Mouse (Mus musculus) layer of hippocampus, postnatal 10 days (tissue): Measurements from ENCODE around the gene Vmn1r201. TPM values are rescaled to one million over a fixed set of nuclear protein-coding genes. Genes with fewer than 3 reads are reported as not detected.

Source experiments
- DNase-seq, 2 experiments: peaks; one replicate each; pipeline ENCODE4 v3.0.0; 2021; ENCODE audit warnings: low spot score in 2 of 2
- long read RNA-seq: library from polyadenylated mRNA; stranded (forward); transcript quantifications from one replicate; pipeline ENCODE4 v2.0.0, GENCODE M21; 2023
- total RNA-seq, 2 experiments: library from RNA; stranded (reverse); gene quantifications; 2 replicates each; pipeline ENCODE4 v1.2.3; 2021

The Vmn1r201 gene
- not detected for total RNA-seq
- long read RNA-seq = 0 reads

- DNase-seq = no peak
These were observed at the start of gene Vmn1r201 for GRCm38 (mm10) chr13:22471623-22472022. Gene Vmn1r201 (plus strand): TSS chr13:22471923.

- DNase-seq = no peak
These were observed 16.6 kb upstream of the Vmn1r201 start for GRCm38 (mm10) chr13:22455145-22455544.

- no peak for DNase-seq
These were observed 30.7 kb downstream of the Vmn1r201 start for GRCm38 (mm10) chr13:22502431-22502830.

- DNase-seq = no peak
These were observed 33.6 kb downstream of the Vmn1r201 start, which contains the start of gene Vmn1r202 for GRCm38 (mm10) chr13:22505281-22505680. Gene Vmn1r202 (minus strand): TSS chr13:22505381.

GRCm38 (mm10) chr13:22517814-22518213 is 46.1 kb downstream of the Vmn1r201 start, which contains the start of gene Vmn1r203:
Gene Vmn1r203 (plus strand): TSS chr13:22518114.
- DNase-seq = no peak

Other genes starting within 250 kb of the Vmn1r201 start
- gene Vmn1r193, start 248.8 kb upstream of the Vmn1r201 start, total RNA-seq = not detected
- gene Vmn1r194, start 227.7 kb upstream of the Vmn1r201 start, total RNA-seq = not detected
- gene Vmn1r195, start 201.4 kb upstream of the Vmn1r201 start, total RNA-seq = not detected
- gene Vmn1r196, start 182.0 kb upstream of the Vmn1r201 start, total RNA-seq = not detected
- gene Vmn1r197, start 147.3 kb upstream of the Vmn1r201 start, total RNA-seq = not detected
- gene Vmn1r198, start 121.6 kb upstream of the Vmn1r201 start, total RNA-seq = not detected
- gene Vmn1r199, start 92.1 kb upstream of the Vmn1r201 start, total RNA-seq = not detected
- gene Vmn1r200, start 81.5 kb upstream of the Vmn1r201 start, total RNA-seq = not detected
- under 1 TPM in 1 of 2 experiments, not detected in 1; 0.09 TPM for gene Vmn1r202, start 33.5 kb downstream of the Vmn1r201 start, total RNA-seq
- gene Vmn1r203, start 46.2 kb downstream of the Vmn1r201 start, total RNA-seq = under 1 TPM in 1 of 2 experiments, not detected in 1; 0.05 TPM
- gene Vmn1r204, start 81.3 kb downstream of the Vmn1r201 start, total RNA-seq = not detected
- gene Vmn1r205, start 121.1 kb downstream of the Vmn1r201 start, total RNA-seq = not detected
- not detected for gene Vmn1r206, start 152.3 kb downstream of the Vmn1r201 start, total RNA-seq